Mouse (Mus musculus) CD8-positive naive resting alpha-beta T cell, adult 57 days (primary cell): ENCODE results near the gene Capg. TPM values are rescaled to one million over a fixed set of nuclear protein-coding genes. Genes with fewer than 3 reads are reported as not detected.

ENCODE experiments used
- total RNA-seq: library from RNA; stranded (reverse); gene quantifications from one replicate; pipeline ENCODE4 v1.2.4, GENCODE M21; 2023

The Capg gene
- 33.5 TPM for total RNA-seq

DNA sequence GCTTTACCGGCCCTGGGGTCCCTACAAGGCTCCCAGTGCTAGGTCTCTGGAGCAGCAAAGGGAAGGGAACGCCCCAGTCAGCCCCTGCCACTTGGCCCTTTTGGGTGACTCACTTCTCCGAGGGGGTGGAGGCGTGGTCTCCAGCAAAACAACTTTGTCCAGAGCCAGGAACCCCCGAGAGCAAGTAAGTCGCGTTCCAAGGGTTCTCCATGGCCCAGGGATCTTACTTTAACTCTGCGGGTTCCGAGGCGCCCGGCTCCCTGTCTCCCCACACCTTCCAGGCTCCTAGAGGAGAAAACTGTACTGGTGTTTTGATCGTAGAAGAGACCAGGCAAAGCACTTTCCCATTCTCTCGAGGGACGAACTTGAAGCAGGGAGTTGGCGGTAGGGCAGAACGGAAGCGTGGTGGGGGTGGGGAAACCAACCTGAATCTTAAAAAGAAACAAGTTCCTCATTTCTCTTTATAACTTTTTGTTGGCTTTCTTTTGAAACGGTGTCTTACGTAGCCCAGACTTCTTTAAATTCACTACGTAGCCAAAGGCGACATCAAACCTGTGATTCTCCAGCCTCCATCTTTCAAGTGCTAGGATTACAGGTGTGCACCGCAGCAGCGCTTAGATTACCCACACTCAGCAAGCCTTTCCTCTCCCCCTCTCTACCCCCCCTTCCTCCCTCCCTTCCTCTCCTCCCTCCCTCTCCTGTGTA, at the start of gene Capg:
Capg (plus strand) TSS at position 109 of the 705 bp plus-strand sequence.

DNA sequence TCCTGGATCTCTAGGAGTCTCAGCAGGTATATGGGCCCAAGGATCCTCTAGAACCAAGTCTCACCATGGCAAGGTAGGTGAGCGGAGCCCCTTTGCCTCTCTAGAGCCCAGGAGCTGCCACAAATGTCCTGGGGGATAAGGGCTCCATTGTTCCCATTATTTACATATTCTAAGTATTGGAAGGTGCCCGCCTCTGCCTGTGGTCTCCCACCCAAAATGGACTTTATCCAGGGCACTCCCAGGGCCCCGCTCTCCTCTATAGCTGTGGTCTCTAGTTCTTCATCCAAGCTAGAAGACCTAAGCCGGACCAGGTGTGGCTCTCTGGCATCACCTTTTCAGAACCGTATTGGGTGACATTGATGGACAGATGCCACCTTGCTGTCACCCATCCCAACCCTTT, 22.6 kb upstream of the Capg start, which contains the start of gene Sh2d6:
Sh2d6 (minus strand) TSS at position 101 of the 400 bp plus-strand sequence.

DNA sequence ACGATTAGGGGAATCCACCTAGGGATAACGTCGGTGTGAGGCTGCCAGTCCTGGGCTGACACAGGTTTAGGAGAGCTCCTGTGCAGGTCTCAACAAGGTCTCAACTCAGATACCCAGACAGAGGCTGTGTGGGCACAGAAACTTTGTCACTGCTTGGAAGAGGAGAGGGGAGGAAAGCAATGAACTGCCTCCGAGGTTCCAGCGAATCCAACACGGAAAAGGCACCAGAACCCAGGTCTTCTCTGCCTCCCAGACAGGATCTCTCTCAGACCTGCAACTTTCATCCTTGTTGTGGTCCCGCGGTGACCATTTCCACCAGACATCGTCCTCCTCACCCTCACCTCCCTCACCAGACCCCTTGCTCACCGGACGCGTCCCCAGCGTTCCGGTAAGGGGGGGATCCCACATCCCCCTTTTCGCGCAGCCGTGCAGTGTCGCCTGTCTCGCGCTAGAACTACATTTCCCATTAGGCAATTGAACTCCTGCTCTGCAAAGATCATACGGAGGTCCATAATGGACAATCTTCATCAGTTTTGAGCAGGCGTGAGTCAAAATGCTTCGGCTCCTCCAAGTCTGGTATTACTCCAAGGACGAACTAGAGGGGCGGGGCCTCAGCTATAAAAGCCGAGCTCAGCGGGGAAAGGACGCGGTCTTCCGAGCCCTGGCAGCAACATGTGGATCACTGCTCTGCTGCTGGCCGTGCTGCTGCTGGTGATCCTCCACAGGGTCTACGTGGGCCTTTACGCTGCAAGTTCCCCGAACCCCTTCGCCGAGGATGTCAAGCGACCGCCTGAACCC, 54.0 kb downstream of the Capg start, which contains the start of the genes Elmod3 and Retsat:
Elmod3 (minus strand) TSS at position 458 of the 798 bp plus-strand sequence.
Retsat (plus strand) TSS at position 520 of the 798 bp plus-strand sequence.

Other genes with a start within 250 kb of the Capg start
- not detected for gene Sftpb, start 239.8 kb upstream of the Capg start, total RNA-seq
- gene Usp39, start 199.2 kb upstream of the Capg start, total RNA-seq = 36.6 TPM
- gene 0610030E20Rik, start 197.1 kb upstream of the Capg start, total RNA-seq = 33.6 TPM
- gene Tmem150a, start 188.9 kb upstream of the Capg start, total RNA-seq = 2.4 TPM
- gene Rnf181, start 177.4 kb upstream of the Capg start, total RNA-seq = 72.8 TPM
- gene Vamp5, start 163.9 kb upstream of the Capg start, total RNA-seq = 9.8 TPM
- 60.7 TPM for gene Vamp8, start 153.7 kb upstream of the Capg start, total RNA-seq
- 19.6 TPM for gene Ggcx, start 130.1 kb upstream of the Capg start, total RNA-seq
- 238 TPM for gene Mat2a, start 104.8 kb upstream of the Capg start, total RNA-seq
- gene Sh2d6, start 22.7 kb upstream of the Capg start, total RNA-seq = not detected
- gene Elmod3, start 54.0 kb downstream of the Capg start, total RNA-seq = 13.2 TPM
- 5.8 TPM for gene Retsat, start 54.1 kb downstream of the Capg start, total RNA-seq
- 138 TPM for gene Tgoln1, start 72.6 kb downstream of the Capg start, total RNA-seq
- gene Tcf7l1, start 244.9 kb downstream of the Capg start, total RNA-seq = 2.5 TPM